Comparison of ENCODE assay signal across 11 mouse cellular contexts in the genomic region with DNA sequence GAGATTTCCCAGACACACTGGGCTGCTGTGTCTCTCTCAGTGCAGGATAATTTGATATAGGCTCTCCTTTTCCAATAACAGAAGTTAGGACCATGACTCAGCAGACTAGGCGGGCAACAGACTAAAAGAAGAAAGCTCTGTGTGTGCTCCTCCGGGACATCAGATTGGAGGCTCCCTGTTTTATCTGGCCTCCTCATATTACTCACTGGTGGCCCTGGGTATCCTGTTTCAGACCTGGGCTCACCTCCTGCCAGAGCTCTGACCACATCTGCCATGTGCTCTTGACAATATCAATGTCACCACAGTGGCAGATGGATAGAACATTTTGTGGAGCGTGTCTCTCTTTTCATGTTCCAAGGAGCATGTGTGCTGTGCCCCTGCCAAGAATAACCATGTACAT.
A peak's percentile ranks its signal among the peaks of the same experiment; 100 is the strongest.
DNase-seq lines count a peak whose midpoint lies in the region; ATAC-seq lines count a peak whose summit lies in the region.
"Had no signal": no experiment of that assay in that cellular context is flagged by ENCODE, and none has a peak within 500 bp of the region (broad histone marks: within the 10 kb centered on the region; RNA-seq: fewer than 3 reads in every experiment).

No protein-coding gene starts in this region.

- H3K4me3 ChIP-seq in intestine, embryonic 15.5 days (replicated peaks): no peak overlapping the region
- H3K4me3 ChIP-seq: lung, embryonic 15.5 days; neural tube, embryonic 13.5 days had no signal

- 29% methylated on average over 3 of the region's 3 CpGs for WGBS in intestine, embryonic 15.5 days

- no peaks in the 10 kb centered on the region for H3K36me3 ChIP-seq in intestine, embryonic 15.5 days
- H3K36me3 ChIP-seq: lung, embryonic 15.5 days; neural tube, embryonic 13.5 days had no signal

- intact Hi-C loops in left cerebral cortex, postnatal 14 days (cut with DNase I): no loop called here

- H3K4me2 ChIP-seq in intestine, embryonic 15.5 days (replicated peaks): no peak overlapping the region
- H3K4me2 ChIP-seq: lung, embryonic 15.5 days; neural tube, embryonic 13.5 days had no signal

- 0 out of 2 replicates have a peak, but pooled peaks cover 3% of the 10 kb centered on the region for H3K4me1 ChIP-seq in intestine, embryonic 15.5 days (replicated peaks)
- H3K4me1 ChIP-seq: lung, embryonic 15.5 days; neural tube, embryonic 13.5 days had no signal

- no peaks in the 10 kb centered on the region for H3K9me3 ChIP-seq in intestine, embryonic 15.5 days
- H3K9me3 ChIP-seq: lung, embryonic 15.5 days; neural tube, embryonic 13.5 days had no signal

- H3K9ac ChIP-seq in intestine, embryonic 15.5 days: no peak overlapping the region
- H3K9ac ChIP-seq: lung, embryonic 15.5 days; neural tube, embryonic 13.5 days had no signal

- no peaks in the 10 kb centered on the region for H3K27me3 ChIP-seq in intestine, embryonic 15.5 days (replicated peaks)
- H3K27me3 ChIP-seq: lung, embryonic 15.5 days; neural tube, embryonic 13.5 days had no signal

- ATAC-seq in intestine, embryonic 15.5 days: peak; percentile 59

- H3K27ac ChIP-seq in intestine, embryonic 15.5 days: no peak overlapping the region
- H3K27ac ChIP-seq: lung, embryonic 15.5 days; neural tube, embryonic 13.5 days had no signal

- DNase-seq in adrenal gland, postnatal 10 days: peak; percentile 3
- no peak for DNase-seq in adrenal gland, postnatal 36 days
- peak; percentile 96 for DNase-seq in MN1 (ENCODE audit: low spot score)
- peak; percentile 67 for DNase-seq in gastrocnemius, postnatal 25 days
- DNase-seq in lung, postnatal 14 days: no peak
- no peak for DNase-seq in left cerebral cortex, postnatal 14 days (ENCODE audit: low spot score in 2 of 2)
- DNase-seq in kidney, adult 11 months: no peak
- DNase-seq: kidney, adult 9 months had no signal

Comparison
In these comparisons a context has a peak if more than half of its experiments do, and no peak if none do; other contexts are left out.
1. DNase-seq: peak in adrenal gland, postnatal 10 days (single experiment), MN1 (single experiment) and gastrocnemius, postnatal 25 days (single experiment); none in adrenal gland, postnatal 36 days (0 of 2), lung, postnatal 14 days (single experiment), left cerebral cortex, postnatal 14 days (0 of 2) and kidney, adult 11 months (single experiment).